ENCODE assay signal across 9 mouse cellular contexts in genomic region chr7:99510087-99510501, GRCm38 (mm10). TPM values are rescaled to one million over a fixed set of nuclear protein-coding genes. Genes with fewer than 3 reads are reported as not detected.
DNase-seq lines count a peak whose midpoint lies in the region; TF ChIP-seq lines count a peak whose summit lies in the region.
"Had no signal": no experiment of that assay in that cellular context is flagged by ENCODE, and none has a peak within 500 bp of the region (broad histone marks: within the 10 kb centered on the region; RNA-seq: fewer than 3 reads in every experiment).

No protein-coding gene starts in this region.

- 27% methylated on average over 8 of the region's 8 CpGs for WGBS in lung, adult 2 months
- 1% methylated on average over 8 of the region's 8 CpGs for WGBS in olfactory bulb, adult 2 months

- no peak for TF ChIP-seq CTCF in lung, adult 2 months (IDR thresholded peaks at IDR 0.05; ENCODE audit: insufficient read depth, low read length)
- no peak for TF ChIP-seq CTCF in olfactory bulb, adult 2 months (IDR thresholded peaks at IDR 0.05; ENCODE audit: insufficient read depth, low read depth, low read length)

- no peaks in the 10 kb centered on the region for H3K4me1 ChIP-seq in lung, adult 2 months (ENCODE audit: control insufficient read depth, insufficient read depth, low read length)
- H3K4me1 ChIP-seq in olfactory bulb, adult 2 months (ENCODE audit: control insufficient read depth, insufficient read depth, low read length) = peaks cover 5% of the 10 kb centered on the region

- no peak overlapping the region for H3K4me3 ChIP-seq in lung, adult 2 months (replicated peaks; ENCODE audit: extremely low read depth, low read depth, low read length)
- no peak overlapping the region for H3K4me3 ChIP-seq in olfactory bulb, adult 2 months (ENCODE audit: insufficient read depth, low read depth, low read length)
- H3K4me3 ChIP-seq: limb, embryonic 13.5 days had no signal

- TF ChIP-seq POLR2A in lung, adult 2 months (IDR thresholded peaks at IDR 0.05; ENCODE audit: borderline replicate concordance, extremely low read depth, low read depth, low read length) = no peak
- TF ChIP-seq POLR2A in olfactory bulb, adult 2 months (IDR thresholded peaks at IDR 0.05; ENCODE audit: insufficient read depth, low read depth, low read length) = no peak

- DNase-seq in adipocyte (ENCODE audit: low spot score) = peak; percentile 23
- peak; percentile 54 for DNase-seq in embryo, embryonic 11 days
- peak; percentile 34 to 68 for DNase-seq in gastrocnemius, postnatal 4 days (ENCODE audit: low spot score in 2 of 2)
- DNase-seq in kidney, postnatal 14 days = peak; percentile 67
- DNase-seq in lung, adult 2 months = peak; percentile 56
- DNase-seq in thymus, postnatal 0 days (ENCODE audit: low spot score) = no peak
- DNase-seq in thymus, postnatal 14 days = no peak

- H3K27ac ChIP-seq in olfactory bulb, adult 2 months (ENCODE audit: insufficient read depth, low read depth, low read length) = peak overlapping the region; percentile 86
- H3K27ac ChIP-seq: limb, embryonic 13.5 days had no signal

RNA-seq across cellular contexts. Expression of gene Arrb1, which starts 25.2 kb away (rescaled TPM):
- 10 to 100 TPM; 30.7 to 32.6 TPM for total RNA-seq in gastrocnemius, postnatal 4 days (2021)
- 131 and 161 TPM in 2 replicates for polyA plus RNA-seq in lung, adult 2 months (2012; rRNA removed)
- polyA plus RNA-seq in olfactory bulb, adult 2 months (2012; ENCODE audit: insufficient read depth, insufficient read length, low replicate concordance, missing spikeins) = not detected in 2 replicates
- polyA plus RNA-seq in thymus, postnatal 0 days (2015; fragmentation: Nextera tagmentation; extraction: Ambion mirVana) = 4.6 and 5.2 TPM in 2 replicates

RNA-seq across cellular contexts. Expression of gene Rps3, which starts 26.6 kb away (rescaled TPM):
- 100 to 1,000 TPM; 484 to 545 TPM for total RNA-seq in gastrocnemius, postnatal 4 days (2021)
- polyA plus RNA-seq in lung, adult 2 months (2012; rRNA removed) = 206 and 308 TPM in 2 replicates
- polyA plus RNA-seq in olfactory bulb, adult 2 months (2012; ENCODE audit: insufficient read depth, insufficient read length, low replicate concordance, missing spikeins) = 980 TPM in 1 of 2 replicates, not detected in the other
- 1,054 and 1,103 TPM in 2 replicates for polyA plus RNA-seq in thymus, postnatal 0 days (2015; fragmentation: Nextera tagmentation; extraction: Ambion mirVana)

RNA-seq across cellular contexts. Expression of gene Klhl35, which starts 44.3 kb away (rescaled TPM):
- 1 to 10 TPM in 1 of 2 experiments, under 1 TPM in 1; 0.91 to 1.5 TPM for total RNA-seq in gastrocnemius, postnatal 4 days (2021)
- 0.80 and 0.89 TPM in 2 replicates for polyA plus RNA-seq in lung, adult 2 months (2012; rRNA removed)
- not detected in 2 replicates for polyA plus RNA-seq in olfactory bulb, adult 2 months (2012; ENCODE audit: insufficient read depth, insufficient read length, low replicate concordance, missing spikeins)
- polyA plus RNA-seq in thymus, postnatal 0 days (2015; fragmentation: Nextera tagmentation; extraction: Ambion mirVana) = 0.90 and 1.1 TPM in 2 replicates

Comparison
In these comparisons a context has a peak if more than half of its experiments do, and no peak if none do; other contexts are left out.
1. DNase-seq: peak in adipocyte (single experiment), embryo, embryonic 11 days (single experiment), gastrocnemius, postnatal 4 days (2 of 2), kidney, postnatal 14 days (single experiment) and lung, adult 2 months (single experiment); none in thymus, postnatal 0 days (single experiment) and thymus, postnatal 14 days (single experiment).